Mouse (Mus musculus) hematopoietic stem cell, adult 5-6 weeks (primary cell): ENCODE measurements around the gene B230217C12Rik. TPM values are rescaled to one million over a fixed set of nuclear protein-coding genes. Genes with fewer than 3 reads are reported as not detected.
"Not testable (repeated sequence)": the region's sequence is repeated elsewhere in the genome, so short reads cannot be mapped to it uniquely, and the experiment has no call there.

Experiments
- ATAC-seq, 2 experiments: fragments of 125-278 bp in 1 of 2; replicated peaks in 1 of 2; 2 replicates each; pipeline ENCODE4 v1.8.0; 2016 to 2017; ENCODE audit warnings: inconsistent platforms in 2 of 2, mild to moderate bottlenecking in 2 of 2, moderate number of reproducible peaks in 2 of 2, low read depth in 1 of 2, moderate TSS enrichment in 1 of 2; ENCODE audit not compliant: low FRiP score in 2 of 2, poor library complexity in 2 of 2, severe bottlenecking in 2 of 2, insufficient read depth in 1 of 2, low TSS enrichment in 1 of 2
- total RNA-seq: library from RNA; stranded (forward); fragments of 172-1452, 232-1000 nt; gene quantifications from 2 replicates; pipeline ENCODE4 v1.2.3, GENCODE M21; 2017

The B230217C12Rik gene
- total RNA-seq, 1 experiment from 2014 or later, result 1.5 TPM

- no peak for ATAC-seq
Observed at GRCm38 (mm10) chr11:97837641-97838149, 2.9 kb upstream of the B230217C12Rik start.

GRCm38 (mm10) chr11:97838779-97839440 is 1.7 kb upstream of the B230217C12Rik start:
- ATAC-seq, result no peak

- ATAC-seq, result no peak
Observed at GRCm38 (mm10) chr11:97839441-97840134, 992 bp upstream of the B230217C12Rik start.

- no peak for ATAC-seq
Observed at GRCm38 (mm10) chr11:97840135-97840490, 467 bp upstream of the B230217C12Rik start.

GRCm38 (mm10) chr11:97840991-97841661 is 546 bp downstream of the B230217C12Rik start:
- ATAC-seq, result peak; percentile 33 to 61; a peak in 3 of 4 replicates

DNA sequence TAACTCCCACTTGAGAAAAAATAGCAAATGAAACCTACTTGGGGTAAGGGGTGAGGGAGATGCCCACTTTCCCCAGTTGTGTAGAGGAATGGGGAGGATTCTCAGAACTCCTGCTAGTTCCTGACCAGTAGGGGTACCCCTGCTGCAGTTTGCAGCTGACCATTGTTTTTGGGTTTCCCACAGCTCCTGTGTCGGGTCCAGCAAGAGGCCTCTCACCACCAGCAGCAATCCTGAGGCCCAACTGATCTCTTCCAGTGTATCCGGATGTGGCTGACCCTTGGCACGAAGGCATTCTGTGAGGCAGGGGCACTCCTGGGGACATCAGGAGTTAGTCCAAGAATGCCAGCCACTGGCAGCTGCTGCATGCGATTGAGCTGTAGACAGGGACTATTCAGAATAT is 1.4 kb downstream of the B230217C12Rik start:
- ATAC-seq, result no peak

GRCm38 (mm10) chr11:97850367-97850766 is 9.8 kb downstream of the B230217C12Rik start:
- no peak for ATAC-seq

- no peak for ATAC-seq
Observed at GRCm38 (mm10) chr11:97851601-97852000, 11.0 kb downstream of the B230217C12Rik start.

GRCm38 (mm10) chr11:97855473-97855872 is 14.9 kb downstream of the B230217C12Rik start:
- no peak for ATAC-seq

DNA sequence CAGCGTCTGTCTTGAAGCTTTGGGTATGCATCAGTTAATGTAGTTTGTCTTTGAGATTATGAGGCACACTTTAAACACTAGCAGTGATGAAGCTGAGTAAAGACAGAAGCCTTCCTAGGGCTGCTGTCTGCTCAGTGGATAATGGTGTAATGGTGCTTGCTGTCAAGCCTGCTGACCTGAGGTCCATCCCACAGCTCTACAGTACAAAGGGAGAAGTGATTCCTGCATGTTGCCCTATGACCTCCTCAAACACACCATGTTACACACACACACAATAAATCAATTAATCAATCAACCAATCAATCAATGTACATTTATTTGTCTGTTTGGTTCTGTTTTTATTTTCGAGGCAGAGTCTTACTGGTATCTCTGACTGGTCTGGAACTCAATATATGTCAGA is 21.6 kb downstream of the B230217C12Rik start:
- ATAC-seq, result no peak

DNA sequence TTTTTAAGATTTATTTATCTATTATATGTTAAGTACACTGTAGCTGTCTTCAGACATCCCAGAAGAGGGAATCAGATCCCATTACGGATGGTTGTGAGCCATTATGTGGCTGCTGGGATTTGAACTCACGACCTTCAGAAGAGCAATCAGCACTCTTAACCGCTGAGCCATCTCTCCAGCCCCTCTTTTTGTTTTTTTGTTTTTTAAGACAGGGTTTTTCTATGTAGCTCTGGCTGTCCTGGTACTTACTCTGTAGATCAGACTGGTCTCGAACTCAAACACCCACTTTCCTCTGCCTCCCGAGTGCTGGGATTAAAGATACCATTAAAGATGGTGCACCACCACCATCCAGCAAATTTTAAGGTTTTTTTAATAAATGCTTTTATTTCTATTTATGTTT is 24.8 kb downstream of the B230217C12Rik start:
- ATAC-seq, result no peak

DNA sequence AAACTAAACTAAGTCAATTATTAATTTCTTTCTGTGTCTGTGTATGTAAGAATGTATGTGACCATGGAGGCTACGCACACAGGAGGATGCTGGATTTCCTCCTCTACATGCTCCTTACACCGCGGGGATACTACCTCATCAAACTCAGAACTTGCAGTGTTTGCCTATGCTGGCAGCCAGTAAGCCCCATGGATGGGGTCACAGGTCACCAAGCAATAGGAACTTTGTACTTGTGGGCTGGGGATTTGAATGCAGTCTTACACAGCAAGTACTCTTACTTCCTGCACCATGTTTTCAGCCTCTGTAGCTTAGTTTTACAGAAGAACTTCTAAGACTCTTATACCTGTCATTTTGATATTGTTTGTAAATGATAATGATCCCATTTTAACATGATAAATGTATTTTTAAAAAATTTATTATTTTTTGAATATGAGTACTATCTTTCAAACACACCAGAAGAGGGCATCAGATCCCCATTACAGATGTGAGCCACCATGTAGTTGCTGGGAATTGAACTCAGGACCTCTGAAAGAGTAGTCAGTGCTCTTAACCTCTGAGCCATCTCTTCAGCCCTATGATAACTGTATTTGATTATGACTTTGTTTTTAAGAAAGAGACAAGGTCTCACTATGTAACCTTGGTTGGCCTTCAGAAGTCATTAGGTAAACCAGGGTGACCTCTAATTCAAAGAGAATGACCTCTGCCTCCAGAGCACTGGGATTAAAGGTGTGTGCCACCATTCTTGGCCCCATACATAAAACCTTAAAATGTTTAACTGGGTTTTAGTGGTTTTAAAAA is 25.7 kb downstream of the B230217C12Rik start:
- ATAC-seq, result no peak

DNA sequence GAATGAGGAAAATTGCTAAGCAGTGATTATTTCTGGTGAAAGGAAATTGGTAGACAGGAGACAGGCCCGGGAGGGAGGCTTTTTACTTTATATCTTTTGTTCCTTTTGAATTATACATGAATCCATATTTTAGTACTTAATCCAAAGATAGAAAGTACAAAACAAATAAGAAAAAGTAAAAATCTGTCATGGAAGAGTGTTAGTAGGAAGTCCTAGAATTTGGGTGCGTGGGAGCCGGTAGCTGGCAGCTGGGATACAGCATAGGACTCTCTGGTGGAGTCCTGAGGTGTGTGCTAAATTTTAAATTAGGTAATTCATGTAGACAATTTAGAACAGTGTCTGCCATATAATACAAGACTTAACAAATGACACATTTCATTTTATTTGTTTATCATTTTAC is 27.0 kb downstream of the B230217C12Rik start:
- ATAC-seq, result no peak

- not testable (repeated sequence) for ATAC-seq
Observed at GRCm38 (mm10) chr11:97872378-97872777, 31.8 kb downstream of the B230217C12Rik start.

- ATAC-seq, result no peak
Observed at GRCm38 (mm10) chr11:97874396-97874795, 33.8 kb downstream of the B230217C12Rik start.

GRCm38 (mm10) chr11:97877341-97877740 is 36.8 kb downstream of the B230217C12Rik start:
- ATAC-seq, result no peak

- ATAC-seq, result no peak
Observed at GRCm38 (mm10) chr11:97880362-97880761, 39.8 kb downstream of the B230217C12Rik start.
